Mouse (Mus musculus): ENCODE measurements around the gene Acyp1.
"Not testable (repeated sequence)": the region's sequence is repeated elsewhere in the genome, so short reads cannot be mapped to it uniquely, and the experiment has no call there.

Gene Acyp1

GRCm38 (mm10) chr12:85284996-85285395 lies 3.2 kb downstream of the Acyp1 start:
- ATAC-seq (ENCODE audit: insufficient number of reproducible peaks, low FRiP score, low TSS enrichment) = no peak

- ATAC-seq (ENCODE audit: insufficient number of reproducible peaks, low FRiP score, low TSS enrichment) = no peak
These were observed 3.9 kb downstream of the Acyp1 start for GRCm38 (mm10) chr12:85284331-85284730.

- ATAC-seq (ENCODE audit: insufficient number of reproducible peaks, low FRiP score, low TSS enrichment) = not testable (repeated sequence)
These were observed 6.5 kb downstream of the Acyp1 start for GRCm38 (mm10) chr12:85281756-85282155.

GRCm38 (mm10) chr12:85280845-85281651 lies 7.2 kb downstream of the Acyp1 start:
- no peak for ATAC-seq (ENCODE audit: insufficient number of reproducible peaks, low FRiP score, low TSS enrichment)

GRCm38 (mm10) chr12:85280105-85280844 lies 8.0 kb downstream of the Acyp1 start:
- ATAC-seq (ENCODE audit: insufficient number of reproducible peaks, low FRiP score, low TSS enrichment) = peak; percentile 99

- ATAC-seq (ENCODE audit: insufficient number of reproducible peaks, low FRiP score, low TSS enrichment) = peak; percentile 81
These were observed 8.7 kb downstream of the Acyp1 start for GRCm38 (mm10) chr12:85279396-85280080.

GRCm38 (mm10) chr12:85278919-85279318 lies 9.3 kb downstream of the Acyp1 start:
- no peak for ATAC-seq (ENCODE audit: insufficient number of reproducible peaks, low FRiP score, low TSS enrichment)

GRCm38 (mm10) chr12:85276273-85276672 lies 12.0 kb downstream of the Acyp1 start:
- no peak for ATAC-seq (ENCODE audit: insufficient number of reproducible peaks, low FRiP score, low TSS enrichment)

GRCm38 (mm10) chr12:85273508-85273907 lies 14.7 kb downstream of the Acyp1 start:
- ATAC-seq (ENCODE audit: insufficient number of reproducible peaks, low FRiP score, low TSS enrichment) = no peak

- ATAC-seq (ENCODE audit: insufficient number of reproducible peaks, low FRiP score, low TSS enrichment) = no peak
These were observed 16.4 kb downstream of the Acyp1 start for GRCm38 (mm10) chr12:85271843-85272206.

GRCm38 (mm10) chr12:85271132-85271842 lies 17.0 kb downstream of the Acyp1 start:
- ATAC-seq (ENCODE audit: insufficient number of reproducible peaks, low FRiP score, low TSS enrichment) = no peak

- peak; percentile 98 for ATAC-seq (ENCODE audit: insufficient number of reproducible peaks, low FRiP score, low TSS enrichment)
These were observed 17.9 kb downstream of the Acyp1 start, which contains the start of gene Mlh3 for GRCm38 (mm10) chr12:85270319-85270718. TSS of gene Mlh3 (minus strand) at chr12:85270599.

- no peak for ATAC-seq (ENCODE audit: insufficient number of reproducible peaks, low FRiP score, low TSS enrichment)
These were observed 18.4 kb downstream of the Acyp1 start for GRCm38 (mm10) chr12:85269821-85270220.

- no peak for ATAC-seq (ENCODE audit: insufficient number of reproducible peaks, low FRiP score, low TSS enrichment)
These were observed 22.0 kb downstream of the Acyp1 start for GRCm38 (mm10) chr12:85266248-85266647.

- ATAC-seq (ENCODE audit: insufficient number of reproducible peaks, low FRiP score, low TSS enrichment) = no peak
These were observed 23.3 kb downstream of the Acyp1 start for GRCm38 (mm10) chr12:85264940-85265339.

- ATAC-seq (ENCODE audit: insufficient number of reproducible peaks, low FRiP score, low TSS enrichment) = no peak
These were observed 23.7 kb downstream of the Acyp1 start for GRCm38 (mm10) chr12:85264531-85264930.

GRCm38 (mm10) chr12:85263190-85263589 lies 25.0 kb downstream of the Acyp1 start:
- ATAC-seq (ENCODE audit: insufficient number of reproducible peaks, low FRiP score, low TSS enrichment) = no peak

- no peak for ATAC-seq (ENCODE audit: insufficient number of reproducible peaks, low FRiP score, low TSS enrichment)
These were observed 25.7 kb downstream of the Acyp1 start for GRCm38 (mm10) chr12:85262489-85262888.

- no peak for ATAC-seq (ENCODE audit: insufficient number of reproducible peaks, low FRiP score, low TSS enrichment)
These were observed 31.1 kb downstream of the Acyp1 start for GRCm38 (mm10) chr12:85257008-85257639.

Measured in cerebellum, adult (tissue).